Mouse (Mus musculus) heart, embryonic 12.5 days (tissue): ENCODE data around the gene Plekhg1. TPM values are rescaled to one million over a fixed set of nuclear protein-coding genes. Genes with fewer than 3 reads are reported as not detected.

Source experiments
- polyA plus RNA-seq: library from polyadenylated mRNA; unstranded; fragments of >200 nt; fragmentation: Nextera tagmentation; extraction: Ambion mirVana; gene quantifications from 2 replicates; pipeline ENCODE4 v1.2.1, GENCODE M21; 2016

Plekhg1 gene
- polyA plus RNA-seq, 1 experiment from 2014 or later, result 8.6 TPM

Other genes starting within 250 kb of the Plekhg1 start
- gene Iyd, start 200.1 kb upstream of the Plekhg1 start, polyA plus RNA-seq, result 0.42 and 0.49 TPM in 2 replicates
- 16.9 and 17.8 TPM in 2 replicates for gene Mthfd1l, start 232.8 kb downstream of the Plekhg1 start, polyA plus RNA-seq